ENCODE assay signal across 8 mouse cellular contexts in genomic region chr17:46628471-46628790, GRCm38 (mm10). TPM values are rescaled to one million over a fixed set of nuclear protein-coding genes. Genes with fewer than 3 reads are reported as not detected.
DNase-seq lines count a peak whose midpoint lies in the region; ATAC-seq and TF ChIP-seq lines count a peak whose summit lies in the region.

No protein-coding gene starts in this region.

- peak overlapping the region; percentile 70 for H3K4me2 ChIP-seq in limb, embryonic 11.5 days (ENCODE audit: low read depth, severe bottlenecking)
- peak overlapping the region; percentile 68 for H3K4me2 ChIP-seq in neural tube, embryonic 14.5 days (ENCODE audit: low read depth, low read length)

- 6% methylated on average over 13 of the region's 13 CpGs for WGBS in spleen, adult 2 months
- under 1% methylated on average over 13 of the region's 13 CpGs for WGBS in limb, embryonic 11.5 days
- WGBS in neural tube, embryonic 14.5 days, result 0% methylated on average over 13 of the region's 13 CpGs

- peak overlapping the region; percentile 36; the same call in 1 of the 2 replicates for H3K27ac ChIP-seq in spleen, adult 2 months (ENCODE audit: insufficient read depth, low read length)
- H3K27ac ChIP-seq in limb, embryonic 11.5 days (replicated peaks; ENCODE audit: low read depth, low read length), result peak overlapping the region; percentile 94
- no peak overlapping the region for H3K27ac ChIP-seq in neural tube, embryonic 14.5 days (ENCODE audit: low read depth, low read length)

- H3K36me3 ChIP-seq in spleen, adult 2 months (ENCODE audit: control insufficient read depth, insufficient read depth, low read length), result peaks cover 1% of the 10 kb centered on the region
- H3K36me3 ChIP-seq in limb, embryonic 11.5 days (ENCODE audit: control insufficient read depth, insufficient read depth, low read length), result no peaks in the 10 kb centered on the region; the same call in 1 of the 2 replicates
- peaks cover 12% of the 10 kb centered on the region for H3K36me3 ChIP-seq in neural tube, embryonic 14.5 days (ENCODE audit: control insufficient read depth, insufficient read depth, low read length)

- no peak for TF ChIP-seq CTCF in spleen, adult 2 months (IDR thresholded peaks at IDR 0.05; ENCODE audit: extremely low read depth, insufficient read depth, insufficient read length, insufficient replicate concordance)

- peak overlapping the region; percentile 49; the same call in 1 of the 2 replicates for H3K4me3 ChIP-seq in spleen, adult 2 months (ENCODE audit: extremely low read depth, insufficient read depth, insufficient read length)
- peak overlapping the region; percentile 99 for H3K4me3 ChIP-seq in limb, embryonic 11.5 days (ENCODE audit: low read depth, low read length)
- H3K4me3 ChIP-seq in neural tube, embryonic 14.5 days (ENCODE audit: low read depth, low read length), result peak overlapping the region; percentile 91

- H3K27me3 ChIP-seq in spleen, adult 2 months (ENCODE audit: control insufficient read depth, insufficient read depth, low read length), result peaks cover 7% of the 10 kb centered on the region
- no peaks in the 10 kb centered on the region for H3K27me3 ChIP-seq in limb, embryonic 11.5 days (ENCODE audit: control insufficient read depth, insufficient read depth, low read length)
- H3K27me3 ChIP-seq in neural tube, embryonic 14.5 days (ENCODE audit: control insufficient read depth, insufficient read depth, low read length), result no peaks in the 10 kb centered on the region

- peak; percentile 73 to 75 for DNase-seq in cerebellum, postnatal 10 days
- no peak for DNase-seq in cerebellum, adult 8-10 months
- no peak for DNase-seq in spleen, adult 2 months (ENCODE audit: low read depth in 1 of 2, low spot score in 2 of 2)
- DNase-seq in spleen, postnatal 14 days (ENCODE audit: low spot score in 2 of 2), result no peak
- DNase-seq in limb, embryonic 11.5 days (ENCODE audit: low spot score), result no peak
- DNase-seq in Muller cell, postnatal 12 days (ENCODE audit: inconsistent ontology term), result no peak
- no peak for DNase-seq in c-Kit-positive CD71-positive TER-119-positive erythroid progenitor cells, embryonic 14.5 days (ENCODE audit: low spot score)

- ATAC-seq in limb, embryonic 11.5 days (ENCODE audit: insufficient number of reproducible peaks, low FRiP score, low TSS enrichment, low read depth), result no peak
- ATAC-seq in neural tube, embryonic 14.5 days (ENCODE audit: low read depth), result no peak

- H3K9me3 ChIP-seq in limb, embryonic 11.5 days (ENCODE audit: control insufficient read depth, low read length), result no peaks in the 10 kb centered on the region
- no peaks in the 10 kb centered on the region for H3K9me3 ChIP-seq in neural tube, embryonic 14.5 days (ENCODE audit: control insufficient read depth, low read length)

- H3K4me1 ChIP-seq in spleen, adult 2 months (ENCODE audit: control insufficient read depth, insufficient read depth, insufficient read length), result peaks cover 4% of the 10 kb centered on the region; the same call in 1 of the 2 replicates
- H3K4me1 ChIP-seq in limb, embryonic 11.5 days (ENCODE audit: control insufficient read depth, insufficient read depth, low read length), result peaks cover 53% of the 10 kb centered on the region
- peaks cover 30% of the 10 kb centered on the region for H3K4me1 ChIP-seq in neural tube, embryonic 14.5 days (ENCODE audit: control insufficient read depth, insufficient read depth, low read length)

- peak overlapping the region; percentile 98 for H3K9ac ChIP-seq in limb, embryonic 11.5 days (ENCODE audit: low read length)
- H3K9ac ChIP-seq in neural tube, embryonic 14.5 days (replicated peaks; ENCODE audit: low read depth, low read length), result peak overlapping the region; percentile 91

- TF ChIP-seq POLR2A in spleen, adult 2 months (IDR thresholded peaks at IDR 0.05; ENCODE audit: low read depth, low read length), result no peak

RNA-seq across cellular contexts. Expression of gene Ptk7, which starts 0.9 kb away (rescaled TPM):
- 8.5 and 11.1 TPM in 2 replicates for polyA plus RNA-seq in spleen, adult 2 months (2012; rRNA removed)
- polyA plus RNA-seq in limb, embryonic 11.5 days (2014; fragmentation: Nextera tagmentation; extraction: Ambion mirVana), result 50.3 and 60.4 TPM in 2 replicates
- 7.9 and 23.7 TPM in 2 replicates for polyA plus RNA-seq in neural tube, embryonic 14.5 days (2014; fragmentation: Nextera tagmentation; extraction: Ambion mirVana)

RNA-seq across cellular contexts. Expression of gene Klc4, which starts 17.4 kb away (rescaled TPM):
- 14.2 and 14.6 TPM in 2 replicates for polyA plus RNA-seq in spleen, adult 2 months (2012; rRNA removed)
- polyA plus RNA-seq in limb, embryonic 11.5 days (2014; fragmentation: Nextera tagmentation; extraction: Ambion mirVana), result 23.8 and 25.7 TPM in 2 replicates
- polyA plus RNA-seq in neural tube, embryonic 14.5 days (2014; fragmentation: Nextera tagmentation; extraction: Ambion mirVana), result 27.7 and 32.1 TPM in 2 replicates

RNA-seq across cellular contexts. Expression of gene Mrpl2, which starts 17.6 kb away (rescaled TPM):
- polyA plus RNA-seq in spleen, adult 2 months (2012; rRNA removed), result 48.3 and 49.8 TPM in 2 replicates
- polyA plus RNA-seq in limb, embryonic 11.5 days (2014; fragmentation: Nextera tagmentation; extraction: Ambion mirVana), result 106 and 126 TPM in 2 replicates
- polyA plus RNA-seq in neural tube, embryonic 14.5 days (2014; fragmentation: Nextera tagmentation; extraction: Ambion mirVana), result 59.9 and 64.4 TPM in 2 replicates

RNA-seq across cellular contexts. Expression of gene Cul7, which starts 21.7 kb away (rescaled TPM):
- polyA plus RNA-seq in spleen, adult 2 months (2012; rRNA removed), result 19.0 and 21.5 TPM in 2 replicates
- 34.6 and 36.3 TPM in 2 replicates for polyA plus RNA-seq in limb, embryonic 11.5 days (2014; fragmentation: Nextera tagmentation; extraction: Ambion mirVana)
- 30.1 and 33.8 TPM in 2 replicates for polyA plus RNA-seq in neural tube, embryonic 14.5 days (2014; fragmentation: Nextera tagmentation; extraction: Ambion mirVana)

RNA-seq across cellular contexts. Expression of gene Rrp36, which starts 45.7 kb away (rescaled TPM):
- 25.8 and 32.8 TPM in 2 replicates for polyA plus RNA-seq in spleen, adult 2 months (2012; rRNA removed)
- 59.8 and 61.3 TPM in 2 replicates for polyA plus RNA-seq in limb, embryonic 11.5 days (2014; fragmentation: Nextera tagmentation; extraction: Ambion mirVana)
- polyA plus RNA-seq in neural tube, embryonic 14.5 days (2014; fragmentation: Nextera tagmentation; extraction: Ambion mirVana), result 44.7 and 49.6 TPM in 2 replicates

Comparison
In these comparisons a context has a peak if more than half of its experiments do, and no peak if none do; other contexts are left out.
1. DNase-seq: peak in cerebellum, postnatal 10 days (2 of 2); none in cerebellum, adult 8-10 months (single experiment), spleen, adult 2 months (0 of 2), spleen, postnatal 14 days (0 of 2), limb, embryonic 11.5 days (single experiment), Muller cell, postnatal 12 days (single experiment) and c-Kit-positive CD71-positive TER-119-positive erythroid progenitor cells, embryonic 14.5 days (single experiment).
2. H3K4me3 ChIP-seq: peak in every context shown above with its lines; median percentile 99 in limb, embryonic 11.5 days; 91 in neural tube, embryonic 14.5 days; 49 in spleen, adult 2 months.